Mouse (Mus musculus): Measurements from ENCODE around the gene Marcksl1. TPM values are rescaled to one million over a fixed set of nuclear protein-coding genes. Genes with fewer than 3 reads are reported as not detected.

Gene Marcksl1
- polyA plus RNA-seq, 1 experiment from 2014 or later = 515 TPM

DNA sequence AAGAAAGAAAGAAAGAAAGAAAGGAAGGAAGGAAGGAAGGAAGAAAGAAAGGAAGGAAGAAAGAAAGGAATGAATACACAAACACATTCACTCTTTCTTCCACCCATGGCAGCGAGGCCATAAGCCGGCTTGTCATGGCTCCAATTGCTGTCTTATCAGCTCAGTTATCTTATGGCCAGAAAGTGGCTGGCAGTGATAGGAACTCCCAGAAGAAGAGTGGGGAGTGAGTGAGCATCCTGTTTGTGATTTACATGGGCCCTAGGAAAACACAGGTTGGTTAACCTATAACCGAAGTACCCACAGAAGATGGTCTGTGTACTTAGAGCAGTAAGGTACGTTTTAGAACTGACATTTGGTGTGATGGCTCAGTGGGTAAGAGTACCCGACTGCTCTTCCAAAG, 47.8 kb downstream of the Marcksl1 start:
- Histone ChIP-seq H3K4me1 (replicated peaks) (peaks cover 10% of the 10 kb centered on the region; the same call in 1 of the 2 replicates), H3K27me3 (replicated peaks) (no peaks in the 10 kb centered on the region), H3K4me3 (no peak overlapping the region), H3K4me2 (no peak overlapping the region), H3K36me3 (no peaks in the 10 kb centered on the region), H3K9me3 (replicated peaks) (no peaks in the 10 kb centered on the region), H3K9ac (no peak overlapping the region), H3K27ac (ENCODE audit: poor library complexity, severe bottlenecking) (no peak overlapping the region)
- 74% methylated on average over 5 of the region's 5 CpGs for WGBS
- ATAC-seq (ENCODE audit: insufficient number of reproducible peaks, low FRiP score) = no peak

DNA sequence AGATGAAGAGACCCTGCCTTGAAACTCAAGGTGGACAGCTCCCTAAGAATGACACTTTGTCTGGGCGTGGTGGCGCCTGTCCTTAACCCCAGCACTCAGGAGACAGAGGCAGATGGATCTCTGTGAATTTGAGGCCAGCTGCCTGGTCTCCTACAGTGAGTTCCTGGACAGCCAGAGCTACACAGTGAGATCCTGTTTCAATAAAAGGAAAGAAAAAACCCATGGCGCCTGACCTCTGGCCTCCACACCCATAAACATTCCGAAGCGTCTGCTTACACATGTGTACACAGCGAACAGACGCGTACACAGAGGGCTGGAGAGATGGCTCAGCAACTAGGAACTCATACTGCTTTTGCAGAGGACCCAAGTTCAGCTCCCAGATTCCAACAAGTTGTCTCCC, 50.3 kb downstream of the Marcksl1 start:
- no peak overlapping the region for H3K4me2 ChIP-seq
- 77% methylated on average over 8 of the region's 8 CpGs for WGBS
- no peak overlapping the region for H3K4me3 ChIP-seq
- no peaks in the 10 kb centered on the region for H3K4me1 ChIP-seq (replicated peaks)
- no peak overlapping the region for H3K27ac ChIP-seq (ENCODE audit: poor library complexity, severe bottlenecking)
- H3K36me3 ChIP-seq = no peaks in the 10 kb centered on the region
- H3K9me3 ChIP-seq (replicated peaks) = no peaks in the 10 kb centered on the region
- H3K9ac ChIP-seq = no peak overlapping the region
- no peaks in the 10 kb centered on the region for H3K27me3 ChIP-seq (replicated peaks)
- no peak for ATAC-seq (ENCODE audit: insufficient number of reproducible peaks, low FRiP score)

DNA sequence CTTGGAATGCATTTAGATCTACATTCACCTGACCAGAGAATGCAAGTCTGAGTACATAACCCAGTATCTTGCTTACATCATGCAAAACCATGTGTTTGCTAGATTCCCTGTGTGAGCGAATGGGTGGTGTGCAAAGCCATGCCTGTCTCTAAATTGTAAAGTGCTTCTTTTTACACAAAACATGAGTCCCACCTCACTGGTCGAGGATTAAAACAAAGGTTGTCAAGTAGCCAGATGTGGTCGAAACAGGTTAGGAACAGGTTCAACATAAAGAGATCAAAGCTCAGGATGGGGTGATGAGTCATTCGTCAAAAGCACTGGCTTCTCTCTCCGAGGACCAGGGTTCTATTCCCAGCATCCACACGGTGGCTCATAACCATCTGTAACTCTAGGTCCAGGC, 51.8 kb downstream of the Marcksl1 start:
- Histone ChIP-seq H3K4me1 (replicated peaks) (no peaks in the 10 kb centered on the region), H3K4me2 (no peak overlapping the region), H3K9ac (no peak overlapping the region), H3K4me3 (no peak overlapping the region), H3K27me3 (replicated peaks) (no peaks in the 10 kb centered on the region), H3K36me3 (no peaks in the 10 kb centered on the region), H3K27ac (ENCODE audit: poor library complexity, severe bottlenecking) (no peak overlapping the region), H3K9me3 (replicated peaks) (no peaks in the 10 kb centered on the region)
- WGBS = 82% methylated on average over 6 of the region's 6 CpGs
- no peak for ATAC-seq (ENCODE audit: insufficient number of reproducible peaks, low FRiP score)

Small RNA genes within 50 kb of the gene (microRNA-seq; reads per million reads assigned to microRNA genes)
- not detected for gene Mir8119

Other genes starting within 250 kb of the Marcksl1 start
- 1.1 and 1.3 TPM in 2 replicates for gene Sync, start 226.0 kb upstream of the Marcksl1 start, polyA plus RNA-seq (2016; fragmentation: Nextera tagmentation; extraction: Ambion mirVana)
- gene Rbbp4, start 178.2 kb upstream of the Marcksl1 start, polyA plus RNA-seq (2016; fragmentation: Nextera tagmentation; extraction: Ambion mirVana) = 342 TPM in 2 replicates
- 46.7 and 51.1 TPM in 2 replicates for gene Zbtb8os, start 177.9 kb upstream of the Marcksl1 start, polyA plus RNA-seq (2016; fragmentation: Nextera tagmentation; extraction: Ambion mirVana)
- 11.1 and 11.8 TPM in 2 replicates for gene Zbtb8a, start 135.5 kb upstream of the Marcksl1 start, polyA plus RNA-seq (2016; fragmentation: Nextera tagmentation; extraction: Ambion mirVana)
- gene Zbtb8b, start 72.7 kb upstream of the Marcksl1 start, polyA plus RNA-seq (2016; fragmentation: Nextera tagmentation; extraction: Ambion mirVana) = 5.7 and 5.9 TPM in 2 replicates
- gene Bsdc1, start 52.0 kb upstream of the Marcksl1 start, polyA plus RNA-seq (2016; fragmentation: Nextera tagmentation; extraction: Ambion mirVana) = 25.6 and 26.8 TPM in 2 replicates
- gene Tssk3, start 22.6 kb upstream of the Marcksl1 start, polyA plus RNA-seq (2016; fragmentation: Nextera tagmentation; extraction: Ambion mirVana) = not detected in 2 replicates
- 0.32 TPM in 1 of 2 replicates, not detected in the other for gene Fam229a, start 22.4 kb upstream of the Marcksl1 start, polyA plus RNA-seq (2016; fragmentation: Nextera tagmentation; extraction: Ambion mirVana)
- 140 and 146 TPM in 2 replicates for gene Hdac1, start 29.1 kb downstream of the Marcksl1 start, polyA plus RNA-seq (2016; fragmentation: Nextera tagmentation; extraction: Ambion mirVana)
- gene Lck, start 60.1 kb downstream of the Marcksl1 start, polyA plus RNA-seq (2016; fragmentation: Nextera tagmentation; extraction: Ambion mirVana) = 3.5 and 4.1 TPM in 2 replicates
- gene Fam167b, start 65.0 kb downstream of the Marcksl1 start, polyA plus RNA-seq (2016; fragmentation: Nextera tagmentation; extraction: Ambion mirVana) = 4.3 and 4.7 TPM in 2 replicates
- 155 and 156 TPM in 2 replicates for gene Eif3i, start 87.1 kb downstream of the Marcksl1 start, polyA plus RNA-seq (2016; fragmentation: Nextera tagmentation; extraction: Ambion mirVana)
- 139 and 153 TPM in 2 replicates for gene Tmem234, start 87.1 kb downstream of the Marcksl1 start, polyA plus RNA-seq (2016; fragmentation: Nextera tagmentation; extraction: Ambion mirVana)
- 0.82 and 1.4 TPM in 2 replicates for gene Dcdc2b, start 100.7 kb downstream of the Marcksl1 start, polyA plus RNA-seq (2016; fragmentation: Nextera tagmentation; extraction: Ambion mirVana)
- gene Iqcc, start 105.5 kb downstream of the Marcksl1 start, polyA plus RNA-seq (2016; fragmentation: Nextera tagmentation; extraction: Ambion mirVana) = 18.6 and 20.0 TPM in 2 replicates
- gene Ccdc28b, start 110.4 kb downstream of the Marcksl1 start, polyA plus RNA-seq (2016; fragmentation: Nextera tagmentation; extraction: Ambion mirVana) = 42.3 and 44.2 TPM in 2 replicates
- gene Txlna, start 127.5 kb downstream of the Marcksl1 start, polyA plus RNA-seq (2016; fragmentation: Nextera tagmentation; extraction: Ambion mirVana) = 58.8 and 59.4 TPM in 2 replicates
- 16.8 and 17.0 TPM in 2 replicates for gene Kpna6, start 159.2 kb downstream of the Marcksl1 start, polyA plus RNA-seq (2016; fragmentation: Nextera tagmentation; extraction: Ambion mirVana)
- gene Tmem39b, start 183.3 kb downstream of the Marcksl1 start, polyA plus RNA-seq (2016; fragmentation: Nextera tagmentation; extraction: Ambion mirVana) = 5.8 and 7.7 TPM in 2 replicates
- 106 and 108 TPM in 2 replicates for gene Khdrbs1, start 228.7 kb downstream of the Marcksl1 start, polyA plus RNA-seq (2016; fragmentation: Nextera tagmentation; extraction: Ambion mirVana)